Mouse (Mus musculus) kidney, postnatal 14 days (tissue): Measurements from ENCODE around the gene Washc4.
"Not testable (repeated sequence)": the region's sequence is repeated elsewhere in the genome, so short reads cannot be mapped to it uniquely, and the experiment has no call there.

Experiments
- DNase-seq: peaks from one replicate; pipeline ENCODE4 v3.0.0; 2022; ENCODE audit warnings: mixed read lengths

Gene Washc4

DNA sequence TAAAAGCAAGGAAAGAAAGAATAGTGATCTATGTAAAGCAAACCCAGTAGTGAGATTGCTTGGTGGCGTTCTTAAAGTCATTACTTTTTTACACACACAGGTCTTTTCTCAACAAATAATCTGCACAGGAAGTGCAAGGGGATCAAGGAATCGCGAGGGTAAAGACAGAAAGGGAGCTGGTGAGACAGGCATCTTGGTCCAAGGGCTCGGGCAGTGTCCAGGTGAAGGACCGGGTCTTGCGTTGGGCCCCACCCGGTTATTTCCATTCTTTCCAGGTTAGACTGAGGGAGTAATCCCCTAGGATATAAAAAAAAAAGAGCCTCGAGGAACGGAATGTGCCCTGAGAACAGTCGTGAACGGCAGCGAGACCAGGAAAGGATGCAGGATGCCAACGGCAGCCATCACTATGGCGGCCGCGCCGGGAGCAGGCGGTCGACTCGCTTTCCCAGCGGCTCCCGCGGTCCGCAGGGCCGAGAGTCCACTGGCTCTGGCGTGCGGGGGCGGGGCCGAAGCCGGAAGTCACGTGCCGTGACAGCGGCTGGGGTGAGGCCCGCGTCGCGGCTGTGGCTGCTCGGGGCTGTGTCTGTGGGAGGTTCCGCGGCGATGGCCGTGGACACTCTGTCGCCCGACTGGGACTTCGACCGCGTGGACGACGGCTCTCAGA is at the start of gene Washc4:
Gene Washc4 (plus strand): TSS at position 314 of the 664 bp plus-strand sequence.
- peak; percentile 97 for DNase-seq

- DNase-seq: no peak
Observed at GRCm38 (mm10) chr10:83497321-83497720, 46.2 kb upstream of the Washc4 start.

DNA sequence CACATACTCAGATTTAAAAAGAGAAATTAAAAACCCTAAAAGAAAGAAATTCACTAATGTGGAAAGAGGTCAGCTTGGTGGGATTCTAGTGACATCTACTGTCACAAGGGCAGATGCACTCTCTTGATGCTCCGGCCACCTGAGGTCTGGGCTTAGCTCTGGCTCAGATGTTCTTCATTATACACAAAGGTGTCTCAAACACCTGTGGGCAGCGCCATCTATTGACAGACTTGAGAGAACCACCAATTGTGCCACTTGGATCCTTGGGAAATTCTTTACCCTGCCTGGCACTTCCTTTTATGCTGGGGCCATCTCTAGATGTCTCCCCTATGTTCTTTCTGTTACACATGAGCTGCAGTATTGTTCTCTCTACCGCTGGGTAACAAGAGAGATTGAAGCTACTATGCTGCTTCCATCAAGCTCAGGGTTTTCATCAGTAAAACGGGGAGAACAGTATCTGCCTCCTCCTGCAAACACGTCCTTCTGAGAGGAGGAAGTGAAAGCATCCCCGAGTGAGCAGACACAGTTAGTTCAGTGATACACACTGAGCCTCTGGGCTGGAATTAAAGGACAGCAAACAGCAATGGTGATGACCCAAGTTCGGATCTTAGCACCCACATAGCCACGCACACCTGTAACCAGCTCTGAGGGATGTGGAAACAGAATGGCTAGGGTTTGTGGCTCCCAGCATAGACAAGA is 34.4 kb upstream of the Washc4 start:
- peak; percentile 33 for DNase-seq

DNA sequence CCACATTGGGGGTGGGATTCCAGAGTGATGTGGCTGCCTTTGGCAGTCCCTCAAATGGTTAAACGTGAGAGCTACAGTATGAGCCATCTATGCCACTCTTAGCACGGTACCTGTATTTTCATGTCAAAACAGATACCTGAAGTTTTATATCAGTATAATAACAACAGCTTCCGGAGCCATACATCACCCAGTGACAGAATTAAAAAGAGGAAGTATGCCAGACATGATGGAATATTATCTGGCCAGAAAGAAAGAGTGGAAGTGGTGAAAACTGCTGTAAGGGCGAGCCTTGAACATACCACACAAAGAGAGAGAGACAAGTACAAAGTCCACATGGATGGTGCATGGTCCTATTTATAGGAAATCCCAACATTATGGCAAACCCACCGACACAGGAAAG is 32.2 kb upstream of the Washc4 start:
- DNase-seq: no peak

DNA sequence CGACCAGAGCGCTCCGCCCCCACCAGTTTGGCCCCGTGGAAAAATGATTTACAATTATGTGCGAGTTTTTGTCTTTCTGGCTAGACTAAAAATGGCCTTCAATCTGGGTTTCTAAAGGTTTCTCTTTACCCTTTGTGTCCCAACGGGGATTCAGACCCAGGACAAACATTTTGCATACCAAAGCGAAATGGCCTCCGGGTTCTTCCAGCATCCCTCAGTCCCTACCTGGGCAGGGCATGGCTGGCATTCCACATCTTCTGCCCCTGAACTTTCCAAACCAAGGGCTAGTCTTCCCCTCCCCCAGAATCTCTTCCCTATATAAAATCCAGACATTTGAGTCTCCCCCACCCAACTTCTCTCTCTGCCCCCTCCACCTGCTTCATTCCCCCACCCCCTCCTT is 29.8 kb upstream of the Washc4 start:
- no peak for DNase-seq

- no peak for DNase-seq
Observed at GRCm38 (mm10) chr10:83520990-83521389, 22.6 kb upstream of the Washc4 start.

- DNase-seq: not testable (repeated sequence)
Observed at GRCm38 (mm10) chr10:83524238-83524637, 19.3 kb upstream of the Washc4 start.

DNA sequence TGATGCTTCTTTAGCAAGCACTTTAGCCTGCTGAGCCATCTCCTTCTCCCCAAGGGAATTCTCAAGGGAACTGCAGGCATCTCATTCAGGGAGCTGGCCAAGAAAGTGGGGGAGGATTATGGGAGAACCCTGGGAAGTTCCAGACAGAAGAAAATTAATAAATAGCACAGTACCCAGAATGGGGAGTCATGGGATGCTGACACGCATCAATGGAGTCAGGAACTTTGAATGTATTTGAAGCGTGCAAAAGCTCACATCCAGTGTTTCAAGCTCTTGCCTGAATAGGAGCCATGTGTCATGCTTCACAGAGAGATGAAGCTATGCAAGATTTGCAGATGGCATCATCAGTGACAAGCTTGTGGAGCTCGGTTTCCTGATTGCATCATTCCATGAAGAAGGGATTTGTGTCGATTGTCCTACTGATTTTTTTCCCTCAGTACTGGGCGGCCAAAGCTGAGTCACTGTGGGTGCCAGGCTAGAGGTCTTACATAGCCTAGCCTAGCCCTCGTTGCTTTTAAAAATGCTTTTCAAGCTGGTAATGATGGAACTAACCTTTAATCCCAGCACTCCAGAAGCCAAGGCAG is 13.1 kb upstream of the Washc4 start:
- DNase-seq: no peak

DNA sequence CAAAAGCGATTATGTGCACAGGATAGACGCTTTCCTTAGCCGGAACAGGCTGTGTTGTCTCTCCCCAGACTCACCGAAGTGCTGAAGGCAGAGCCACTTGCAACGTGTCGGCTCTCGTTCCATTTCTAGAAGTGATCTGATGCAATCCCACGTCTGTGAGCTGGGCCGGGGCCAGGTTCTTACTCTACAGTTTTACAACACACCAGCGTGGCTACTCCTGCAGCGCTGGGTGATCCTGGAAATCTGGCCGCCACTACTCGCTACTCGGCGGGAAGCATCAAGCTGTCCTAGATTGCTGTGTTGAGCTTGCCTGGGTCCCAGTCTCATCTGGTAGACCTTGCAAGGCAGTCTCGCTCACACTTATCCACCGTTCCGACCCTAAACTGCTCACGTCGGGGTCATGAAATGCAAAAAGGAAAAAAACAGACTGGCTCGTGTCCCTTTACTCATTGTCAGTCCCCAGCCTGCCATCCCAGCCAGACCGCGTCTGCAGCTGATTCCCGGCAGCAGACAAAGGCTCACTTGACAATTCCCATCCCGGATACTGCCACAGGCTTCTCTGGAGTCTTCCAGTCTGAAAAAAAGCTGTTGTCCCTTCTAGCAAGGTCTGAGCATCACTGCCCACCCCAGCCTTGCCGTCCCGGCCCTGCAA is 10.2 kb upstream of the Washc4 start:
- DNase-seq: peak; percentile 22

- DNase-seq: peak; percentile 87
Observed at GRCm38 (mm10) chr10:83533910-83534283, 9.7 kb upstream of the Washc4 start, which contains the start of gene Aldh1l2. Gene Aldh1l2, minus strand, starts transcription at chr10:83534140.

DNA sequence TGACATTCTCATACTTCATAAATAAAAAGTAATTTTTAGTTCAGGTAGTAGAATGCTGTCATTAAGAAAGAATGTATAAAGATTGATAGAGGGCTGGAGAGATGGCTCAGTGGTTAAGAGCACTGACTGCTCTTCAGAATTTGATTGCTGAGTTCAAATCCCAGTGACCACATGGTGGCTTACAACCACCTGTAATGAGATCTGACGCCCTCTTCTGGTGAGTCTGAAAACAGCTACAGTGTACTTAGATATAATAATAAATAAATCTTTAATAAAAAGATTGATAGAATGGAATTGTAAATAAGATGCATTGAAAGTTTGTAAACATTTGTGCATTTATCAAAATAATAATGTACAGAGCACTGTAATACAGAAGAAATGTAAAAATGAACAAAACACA is 7.1 kb upstream of the Washc4 start:
- DNase-seq: no peak

- no peak for DNase-seq
Observed at GRCm38 (mm10) chr10:83539311-83539980, 4.1 kb upstream of the Washc4 start.

DNA sequence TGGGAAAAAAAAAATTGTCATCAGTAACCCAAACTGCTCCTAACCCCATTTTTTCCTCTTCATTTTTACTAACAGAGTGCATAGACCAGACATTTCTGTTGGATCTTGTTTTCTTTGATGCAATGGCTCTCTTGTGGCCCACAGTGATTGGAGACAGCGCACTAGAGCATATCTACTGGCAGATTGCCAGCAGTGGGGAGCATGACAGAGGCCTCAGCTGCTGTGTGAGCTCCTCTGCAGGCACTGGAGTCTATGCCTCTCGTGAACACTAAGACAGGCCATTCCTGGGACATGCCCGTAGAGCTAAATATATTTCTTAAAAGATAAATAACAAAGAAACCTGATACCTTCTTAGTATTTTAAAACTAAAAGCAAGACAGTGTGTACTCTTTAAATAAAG is 3.5 kb upstream of the Washc4 start:
- DNase-seq: no peak

DNA sequence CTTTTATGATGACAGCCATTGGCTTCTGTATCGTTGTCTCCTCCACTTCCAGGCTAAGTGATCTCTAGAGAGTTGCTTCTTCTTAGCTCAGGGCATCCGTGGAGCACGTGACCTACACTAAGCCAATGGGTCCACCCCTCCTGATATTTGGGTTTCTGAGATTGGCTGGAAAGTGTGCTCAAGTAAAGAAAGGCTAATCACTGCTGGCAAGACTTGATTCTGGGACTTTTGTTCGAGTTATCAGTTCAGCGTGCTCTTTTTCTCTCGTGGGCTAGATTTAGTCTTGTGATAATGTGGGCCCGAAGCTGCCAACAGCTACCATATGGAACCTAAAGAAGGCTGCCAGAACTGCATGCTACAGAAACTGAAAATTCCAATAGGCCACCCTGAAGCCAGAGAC is 1.3 kb upstream of the Washc4 start:
- DNase-seq: no peak

- no peak for DNase-seq
Observed at GRCm38 (mm10) chr10:83544103-83544479, 539 bp downstream of the Washc4 start.

- no peak for DNase-seq
Observed at GRCm38 (mm10) chr10:83545341-83545740, 1.8 kb downstream of the Washc4 start.

DNA sequence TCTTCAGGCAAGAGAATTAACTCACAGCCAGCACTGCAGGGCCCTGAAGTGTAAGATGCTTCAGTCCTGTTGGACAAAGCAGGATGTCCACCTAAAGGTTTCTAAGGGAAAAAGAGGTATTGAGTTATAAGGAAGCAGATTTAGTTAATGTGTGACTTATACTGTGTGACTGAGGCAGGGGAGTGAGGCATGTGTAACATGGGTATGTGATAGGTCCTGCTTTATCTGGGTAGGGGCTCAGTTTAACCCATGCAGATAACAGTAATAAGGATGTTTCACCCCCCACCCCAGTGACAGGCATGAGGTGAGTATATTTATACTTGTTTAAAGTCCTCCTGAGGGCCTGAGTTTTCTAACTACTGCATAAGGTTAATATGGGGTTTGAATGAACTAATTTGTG is 19.5 kb downstream of the Washc4 start:
- DNase-seq: no peak

- DNase-seq: no peak
Observed at GRCm38 (mm10) chr10:83565449-83566441, 22.2 kb downstream of the Washc4 start.

GRCm38 (mm10) chr10:83590801-83591200 is 47.2 kb downstream of the Washc4 start:
- DNase-seq: no peak

- no peak for DNase-seq
Observed at GRCm38 (mm10) chr10:83592616-83593015, 49.1 kb downstream of the Washc4 start.

DNA sequence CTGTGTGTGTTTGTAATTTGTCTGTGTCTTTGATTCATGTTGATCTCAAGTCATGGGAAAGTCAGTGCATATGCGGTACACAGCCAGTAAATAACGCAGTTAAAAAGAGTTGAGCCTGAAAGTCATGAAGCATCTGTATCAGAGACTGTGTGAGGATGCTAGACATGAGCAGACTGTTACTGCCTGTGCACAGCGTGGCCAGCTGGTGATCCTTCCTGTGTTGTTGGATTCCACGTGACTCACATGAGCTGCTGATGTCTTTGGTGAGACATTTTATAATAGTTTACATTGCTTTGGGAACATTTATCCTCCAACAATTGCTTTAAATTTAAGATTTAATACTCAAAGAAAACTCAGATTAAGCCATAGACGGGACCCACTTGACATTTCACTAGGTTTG is 51.0 kb downstream of the Washc4 start:
- no peak for DNase-seq

- no peak for DNase-seq
Observed at GRCm38 (mm10) chr10:83600650-83601049, 57.1 kb downstream of the Washc4 start.
